Mouse (Mus musculus): ENCODE measurements around the gene Grhl1.

Grhl1 gene

DNA sequence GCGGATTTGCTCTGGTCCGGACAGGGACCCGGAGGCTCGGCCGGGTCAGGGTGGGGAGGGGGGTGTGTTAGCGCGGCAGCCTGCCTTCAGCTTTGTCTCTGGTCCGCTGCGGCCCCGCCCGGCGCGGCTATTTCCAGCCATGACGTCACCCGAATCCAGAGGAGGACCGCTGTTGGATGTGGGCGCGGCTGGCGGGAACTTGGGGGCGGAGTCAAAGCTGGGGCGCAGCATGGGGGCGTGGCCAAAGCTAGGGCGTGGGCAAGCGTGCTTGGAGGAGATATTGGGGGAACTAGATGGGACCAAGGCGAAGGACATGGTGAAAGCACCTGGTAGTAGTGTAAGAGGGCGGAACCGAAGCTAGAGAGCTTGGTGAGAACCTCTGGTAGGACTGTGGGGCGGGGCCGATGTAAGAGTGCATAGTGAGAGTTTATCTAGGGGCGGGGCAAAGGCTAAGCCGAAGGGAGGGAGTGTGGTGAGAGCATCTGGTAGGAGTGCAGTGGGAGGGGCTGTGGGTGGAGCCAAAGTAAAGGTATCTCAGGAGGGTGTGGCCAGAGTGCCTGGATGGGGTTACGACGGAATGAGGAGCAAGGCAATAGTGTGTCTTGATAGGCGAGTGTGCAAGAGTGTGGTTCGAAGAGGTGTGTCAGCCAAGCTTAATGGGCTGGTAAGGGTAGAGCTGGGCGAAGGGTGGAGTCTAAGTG, 79.7 kb downstream of the Grhl1 start:
- TF ChIP-seq GATA4 (IDR thresholded peaks at IDR 0.05; ENCODE audit: insufficient replicate concordance, low read length), result no peak

DNA sequence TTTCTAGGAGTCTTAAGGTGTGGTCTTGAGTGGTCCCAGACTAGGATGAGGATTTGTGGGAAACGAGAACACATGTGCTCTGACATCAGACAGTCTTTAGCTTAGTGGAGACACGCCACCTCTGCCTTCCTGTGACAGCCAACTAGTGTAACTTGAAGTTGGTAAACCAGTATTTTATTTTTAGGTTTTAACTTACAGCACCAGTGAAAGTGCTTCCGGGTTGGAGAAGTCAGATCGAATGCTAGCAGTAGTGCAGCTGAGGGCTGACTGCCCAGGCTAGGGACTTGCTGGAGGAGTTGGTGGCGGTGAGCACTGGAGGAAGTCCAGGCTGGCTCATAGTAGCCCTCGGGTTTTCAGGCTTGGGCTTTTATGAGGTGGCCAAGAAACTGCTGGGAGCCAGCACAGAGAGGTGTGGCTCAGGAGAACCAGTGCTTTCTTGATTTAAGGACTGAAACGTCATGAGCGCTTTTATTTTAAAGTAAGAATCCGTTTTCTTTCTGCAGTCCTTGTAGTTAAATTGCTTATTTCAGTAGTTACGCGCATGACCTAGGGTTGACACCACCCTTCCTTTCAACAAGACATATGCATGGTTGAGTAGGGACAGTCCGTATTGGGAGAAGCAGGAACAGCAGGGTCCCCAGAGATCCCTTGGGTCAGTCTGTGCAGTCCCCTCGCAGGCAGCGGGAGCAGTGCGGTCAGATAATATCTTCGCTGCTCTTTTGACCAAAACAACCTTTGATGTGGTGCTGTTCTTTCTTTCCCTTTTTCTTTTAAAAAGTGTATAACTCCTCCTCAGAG, 82.2 kb downstream of the Grhl1 start:
- TF ChIP-seq GATA4 (IDR thresholded peaks at IDR 0.05; ENCODE audit: insufficient replicate concordance, low read length), result no peak

DNA sequence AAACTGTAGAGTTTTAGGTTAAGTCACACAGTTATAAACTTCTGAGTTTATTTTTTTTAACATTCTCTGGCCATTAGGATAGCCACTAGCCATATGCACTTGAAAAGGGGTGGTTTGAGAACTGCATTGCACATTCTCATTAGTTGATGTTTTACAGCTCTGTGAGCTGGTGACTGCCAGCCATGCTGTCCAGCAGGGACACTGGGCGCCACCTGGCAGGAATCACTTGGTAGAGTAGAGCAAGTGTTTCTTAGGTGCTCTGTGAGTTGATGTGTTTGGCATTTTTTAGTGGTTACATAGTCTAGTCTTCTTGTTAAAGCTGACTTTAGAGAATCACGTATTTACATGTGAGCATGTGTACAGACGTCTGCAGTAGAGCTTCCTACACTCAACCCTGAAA, 84.4 kb downstream of the Grhl1 start:
- no peak for TF ChIP-seq GATA4 (IDR thresholded peaks at IDR 0.05; ENCODE audit: insufficient replicate concordance, low read length)

DNA sequence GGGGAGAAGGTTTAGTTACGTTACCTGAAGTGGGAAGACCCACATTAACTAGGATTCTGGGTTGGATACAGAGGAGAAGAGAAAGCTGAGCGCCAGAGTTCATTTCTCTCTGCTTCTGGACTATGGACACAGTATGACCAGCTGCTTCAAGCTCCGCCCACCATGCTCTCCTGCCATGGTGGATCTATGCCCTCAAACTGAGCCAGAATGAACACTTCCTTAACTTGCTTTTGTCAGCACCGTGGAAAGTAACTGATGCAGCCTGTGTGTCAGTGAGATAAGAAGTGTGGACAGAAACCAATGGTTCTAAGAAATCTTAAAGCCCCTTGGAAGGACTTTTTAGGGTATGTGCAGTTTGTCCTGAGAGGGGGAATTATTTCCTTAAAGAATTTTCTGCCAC, 86.9 kb downstream of the Grhl1 start:
- TF ChIP-seq GATA4 (IDR thresholded peaks at IDR 0.05; ENCODE audit: insufficient replicate concordance, low read length), result no peak

DNA sequence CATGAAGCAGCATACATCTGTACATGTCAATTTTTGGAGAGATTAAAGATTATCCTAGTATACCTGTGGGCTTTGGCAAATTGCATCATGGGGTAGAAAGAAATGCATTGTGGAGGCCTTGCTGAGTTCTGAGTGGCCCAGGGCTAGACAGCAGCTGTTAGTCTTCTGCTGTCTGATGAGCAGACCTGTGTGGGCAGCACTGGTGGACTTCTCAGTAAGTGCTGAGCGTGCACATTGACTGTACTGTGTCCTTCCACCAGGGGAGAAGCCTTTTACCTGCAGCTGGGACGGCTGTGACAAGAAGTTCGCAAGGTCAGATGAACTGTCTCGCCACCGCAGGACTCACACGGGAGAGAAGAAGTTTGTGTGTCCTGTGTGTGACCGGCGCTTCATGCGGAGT, 87.8 kb downstream of the Grhl1 start:
- no peak for TF ChIP-seq GATA4 (IDR thresholded peaks at IDR 0.05; ENCODE audit: insufficient replicate concordance, low read length)

DNA sequence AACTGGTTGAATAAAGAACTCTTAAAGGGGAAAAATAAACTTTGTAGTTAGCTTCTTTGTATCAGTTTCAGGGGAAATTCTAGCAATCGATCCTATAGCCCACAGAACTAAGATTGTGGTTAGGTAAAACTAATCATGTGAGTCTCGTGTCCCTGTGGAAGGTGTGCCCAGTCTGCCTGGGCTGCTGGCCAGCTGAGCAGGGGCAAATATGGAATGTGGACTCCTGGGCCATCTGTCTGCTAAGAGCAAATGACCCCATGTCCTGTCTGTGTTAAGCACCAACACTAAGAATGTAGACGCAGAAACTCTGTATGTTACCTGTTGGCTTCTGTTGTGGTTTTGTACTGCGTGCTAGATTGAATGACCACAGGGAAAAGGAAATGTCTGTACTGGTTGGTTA, 89.0 kb downstream of the Grhl1 start:
- no peak for TF ChIP-seq GATA4 (IDR thresholded peaks at IDR 0.05; ENCODE audit: insufficient replicate concordance, low read length)

DNA sequence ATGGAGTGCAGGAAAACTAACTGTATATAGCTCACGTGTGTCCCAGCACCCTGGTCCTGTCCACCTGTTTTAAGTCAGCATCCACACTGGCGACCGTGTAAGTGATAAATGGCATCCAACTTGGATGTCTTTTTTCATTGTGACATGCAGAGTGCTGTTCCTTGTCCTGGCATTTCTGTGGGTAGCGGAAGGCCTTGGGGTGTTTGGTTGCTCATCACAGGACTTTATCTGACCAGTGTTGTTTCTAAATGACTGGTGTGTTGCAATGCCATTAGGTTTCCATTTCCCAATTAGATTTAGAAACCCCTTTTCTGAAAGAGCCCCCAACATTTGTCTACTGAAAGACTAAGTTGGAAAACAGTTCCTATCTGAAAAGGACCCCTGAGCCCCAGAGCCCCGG, 90.0 kb downstream of the Grhl1 start:
- no peak for TF ChIP-seq GATA4 (IDR thresholded peaks at IDR 0.05; ENCODE audit: insufficient replicate concordance, low read length)
